Mouse (Mus musculus) myocyte (in vitro differentiated cells): ENCODE results near the gene Dnah2.

ENCODE experiments used
- CEBPB ChIP-seq: IDR thresholded peaks from 2 replicates; pipeline ENCODE4 v1.6.1; 2011; ENCODE audit warnings: mild to moderate bottlenecking, moderate library complexity; ENCODE audit not compliant: poor library complexity, insufficient read depth, severe bottlenecking
- E2F4 ChIP-seq: IDR thresholded peaks from one replicate; pipeline ENCODE4 v1.6.1; 2011; ENCODE audit warnings: mild to moderate bottlenecking, control low read depth, moderate library complexity; ENCODE audit not compliant: insufficient read depth
- MAX ChIP-seq: IDR thresholded peaks from one replicate; pipeline ENCODE4 v1.6.1; 2011; ENCODE audit warnings: low read depth, mild to moderate bottlenecking, control low read depth
- MYOD1 ChIP-seq, 3 experiments: IDR thresholded peaks; one replicate each; pipeline ENCODE4 v1.6.1; 2011; ENCODE audit warnings: control low read depth in 2 of 3, low read depth in 2 of 3, mild to moderate bottlenecking in 2 of 3, moderate library complexity in 1 of 3; ENCODE audit not compliant: insufficient read length in 2 of 3, control insufficient read depth in 1 of 3
- MYOG ChIP-seq, 3 experiments: IDR thresholded peaks; one replicate each; pipeline ENCODE4 v1.6.1; 2011; ENCODE audit warnings: control low read depth in 2 of 3, low read depth in 2 of 3, mild to moderate bottlenecking in 2 of 3; ENCODE audit not compliant: insufficient read length in 2 of 3, control insufficient read depth in 1 of 3, insufficient read depth in 1 of 3
- POLR2A ChIP-seq: IDR thresholded peaks from one replicate; pipeline ENCODE4 v1.6.1; 2011; ENCODE audit warnings: low read depth, mild to moderate bottlenecking, control low read depth, moderate library complexity; ENCODE audit not compliant: insufficient read length
- POLR2AphosphoS2 ChIP-seq: IDR thresholded peaks from one replicate; pipeline ENCODE4 v1.6.1; 2011; ENCODE audit warnings: low read depth, control low read depth; ENCODE audit not compliant: insufficient read length
- TCF12 ChIP-seq: IDR thresholded peaks from one replicate; pipeline ENCODE4 v1.6.1; 2011; ENCODE audit warnings: mild to moderate bottlenecking, control low read depth; ENCODE audit not compliant: poor library complexity, insufficient read depth, severe bottlenecking
- TCF3 ChIP-seq: IDR thresholded peaks from one replicate; pipeline ENCODE4 v1.6.1; 2011; ENCODE audit warnings: low read depth, control low read depth; ENCODE audit not compliant: insufficient read length
- USF1 ChIP-seq: IDR thresholded peaks from one replicate; pipeline ENCODE4 v1.6.1; 2011; ENCODE audit warnings: low read depth, mild to moderate bottlenecking, control low read depth, moderate library complexity

- TF ChIP-seq POLR2A (no peak), MYOD1 (IDR thresholded peaks at IDR 0.05; ENCODE audit: control insufficient read depth in 1 of 3, insufficient read length in 2 of 3, low read depth in 2 of 3) (no peak), MAX (no peak), POLR2AphosphoS2 (no peak), USF1 (no peak), CEBPB (no peak), TCF12 (no peak), MYOG (IDR thresholded peaks at IDR 0.05; ENCODE audit: control insufficient read depth in 1 of 3, insufficient read depth in 1 of 3, insufficient read length in 2 of 3, low read depth in 2 of 3) (no peak), E2F4 (no peak), TCF3 (no peak)
These were observed 35.1 kb downstream of the Dnah2 start for GRCm38 (mm10) chr11:69513840-69514239.
